Mouse (Mus musculus) bone marrow macrophage, adult 2 months (primary cell): ENCODE results near the gene Mea1. TPM values are rescaled to one million over a fixed set of nuclear protein-coding genes. Genes with fewer than 3 reads are reported as not detected.

Experiments used
- H3K27ac ChIP-seq: 2 replicates; pipeline ENCODE4 v1.5.1; 2012; ENCODE audit warnings: low read depth, low read length; ENCODE audit not compliant: insufficient read depth
- H3K4me1 ChIP-seq: 2 replicates; pipeline ENCODE4 v1.6.1; 2012; ENCODE audit warnings: low read length; ENCODE audit not compliant: control insufficient read depth, insufficient read depth
- H3K4me3 ChIP-seq: 2 replicates; pipeline ENCODE4 v1.5.1; 2012; ENCODE audit warnings: mild to moderate bottlenecking, low read length, moderate library complexity; ENCODE audit not compliant: insufficient read depth
- CTCF ChIP-seq: IDR thresholded peaks from 2 replicates; pipeline ENCODE4 v1.5.1; 2012; ENCODE audit warnings: low read depth, mild to moderate bottlenecking, low read length, moderate library complexity
- POLR2A ChIP-seq: IDR thresholded peaks from 2 replicates; pipeline ENCODE4 v1.6.1; 2012; ENCODE audit warnings: mild to moderate bottlenecking, low read depth, low read length, borderline replicate concordance
- polyA plus RNA-seq: library from polyadenylated mRNA; stranded (reverse); fragments of >200 nt; gene quantifications from 2 replicates; pipeline ENCODE4 v1.2.4, GENCODE M21; 2012; ENCODE audit not compliant: missing spikeins, insufficient read depth, insufficient read length

The Mea1 gene
- polyA plus RNA-seq, 1 experiment: 70.9 TPM

DNA sequence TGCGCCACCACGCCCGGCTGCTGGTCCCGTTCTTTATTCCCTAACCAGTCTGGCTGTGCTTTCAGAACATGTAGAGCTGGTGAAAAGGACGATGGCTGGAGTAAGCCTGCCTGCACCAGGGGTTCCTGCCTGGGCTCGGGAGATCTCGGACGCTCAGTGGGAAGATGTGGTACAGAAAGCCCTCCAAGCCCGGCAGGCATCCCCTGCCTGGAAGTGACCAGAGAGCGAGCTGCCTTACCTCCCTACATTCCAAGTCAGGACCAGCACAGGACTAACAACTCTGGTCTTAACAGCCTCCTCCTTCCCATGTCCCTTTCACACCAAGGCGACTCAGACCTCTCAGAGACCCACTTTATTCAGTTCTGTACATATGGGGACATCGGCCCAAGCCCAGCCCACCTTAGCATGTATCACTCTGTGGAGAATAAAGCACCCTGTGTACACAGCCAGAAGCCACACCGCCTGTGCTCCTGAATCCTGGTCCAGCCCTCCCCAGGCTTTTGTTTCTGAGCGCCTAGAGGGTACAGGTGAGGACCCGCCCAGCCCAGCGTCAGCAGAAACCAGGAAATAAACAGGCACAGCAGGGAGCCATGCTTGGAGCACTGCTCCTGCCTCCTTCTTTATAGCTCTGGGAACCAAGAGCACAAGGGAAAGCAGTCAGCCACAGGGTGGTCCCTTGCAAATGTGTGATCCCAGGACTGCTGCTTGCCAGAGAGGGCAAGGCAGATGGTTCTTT, 4.2 kb downstream of the Mea1 start:
- Histone ChIP-seq H3K4me1 (peaks cover 8% of the 10 kb centered on the region), H3K4me3 (no peak overlapping the region), H3K27ac (no peak overlapping the region)
- TF ChIP-seq CTCF: no peak
- TF ChIP-seq POLR2A: no peak

GRCm38 (mm10) chr17:46685913-46686312, 7.3 kb downstream of the Mea1 start:
- H3K4me1 ChIP-seq: no peaks in the 10 kb centered on the region
- no peak overlapping the region for H3K4me3 ChIP-seq
- TF ChIP-seq POLR2A (no peak), CTCF (no peak)
- no peak overlapping the region for H3K27ac ChIP-seq

DNA sequence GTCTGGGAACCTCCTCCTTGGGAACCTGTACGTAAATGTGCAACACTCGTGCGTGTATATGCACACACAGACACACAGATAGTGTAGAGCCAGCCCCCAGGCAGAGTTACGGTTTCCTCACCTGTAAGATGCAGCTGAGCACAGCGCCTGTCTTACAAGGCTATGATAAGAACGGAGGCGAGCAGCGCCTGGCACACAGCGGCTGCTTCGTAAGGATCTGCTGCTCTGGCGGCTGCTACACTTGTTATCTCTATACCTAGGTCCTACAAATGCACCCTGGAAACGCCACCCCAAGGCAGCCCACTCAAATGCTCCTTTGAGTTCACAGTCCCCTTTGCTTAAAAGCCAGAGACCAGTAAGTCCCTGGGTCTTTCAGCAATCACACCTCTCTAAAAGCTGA, 12.1 kb downstream of the Mea1 start:
- Histone ChIP-seq H3K4me3 (no peak overlapping the region), H3K4me1 (no peaks in the 10 kb centered on the region), H3K27ac (no peak overlapping the region)
- TF ChIP-seq POLR2A (no peak), CTCF (no peak)

DNA sequence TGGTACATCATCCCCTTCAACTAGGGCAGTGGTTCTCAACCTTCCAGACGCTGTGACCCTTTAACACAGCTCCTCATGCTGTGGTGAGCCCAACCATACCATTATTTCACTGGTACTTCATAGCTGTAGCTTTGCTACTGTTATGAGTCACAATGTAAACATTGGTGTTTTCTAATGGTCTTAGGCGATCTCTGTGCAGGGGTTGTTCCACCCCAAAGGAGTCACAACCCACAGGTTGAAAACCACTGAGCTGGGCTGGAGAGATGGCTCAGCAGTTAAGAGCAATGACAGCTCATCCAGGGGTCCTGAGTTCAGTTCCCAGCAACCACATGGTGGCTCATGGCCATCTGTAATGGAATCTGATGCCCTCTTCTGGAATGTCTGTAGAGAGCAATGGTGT, 12.8 kb downstream of the Mea1 start:
- no peak overlapping the region for H3K4me3 ChIP-seq
- H3K4me1 ChIP-seq: no peaks in the 10 kb centered on the region
- no peak overlapping the region for H3K27ac ChIP-seq
- TF ChIP-seq POLR2A (no peak), CTCF (no peak)

DNA sequence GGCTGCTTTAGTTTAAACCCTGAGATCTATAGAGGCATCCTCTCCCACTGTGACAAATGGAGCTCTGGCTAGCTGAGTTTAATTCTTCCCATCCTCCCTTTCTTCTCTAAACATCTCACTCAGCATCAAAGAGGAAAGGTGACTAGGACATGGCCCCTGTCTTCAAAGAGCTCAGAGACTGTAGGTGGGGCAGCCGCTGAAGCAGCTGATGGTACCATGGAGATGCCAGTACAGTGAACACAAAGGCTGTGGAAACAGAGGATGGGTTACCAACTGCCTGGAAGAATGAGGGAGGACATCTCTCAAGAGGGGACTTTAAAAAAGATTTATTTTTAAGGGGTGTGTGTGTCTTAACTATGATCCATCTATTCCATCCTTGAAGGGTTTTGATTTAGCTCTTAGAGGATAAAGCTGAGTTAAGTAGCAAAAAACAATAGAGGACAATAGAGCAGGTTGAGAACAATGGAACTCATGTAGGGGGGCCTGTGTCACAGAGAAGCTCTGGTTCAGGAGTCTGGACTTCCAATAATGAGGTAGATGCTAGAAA, 16.0 kb downstream of the Mea1 start:
- no peak for TF ChIP-seq POLR2A
- no peak for TF ChIP-seq CTCF

GRCm38 (mm10) chr17:46698515-46698914, 19.9 kb downstream of the Mea1 start:
- Histone ChIP-seq H3K4me1 (peaks cover 2% of the 10 kb centered on the region), H3K27ac (no peak overlapping the region), H3K4me3 (no peak overlapping the region)
- TF ChIP-seq CTCF (no peak), POLR2A (no peak)

More for the DNA sequence above, 16.0 kb downstream of the Mea1 start:
- no peak overlapping the region for H3K4me3 ChIP-seq
- no peak overlapping the region for H3K27ac ChIP-seq
- no peaks in the 10 kb centered on the region for H3K4me1 ChIP-seq

- H3K27ac ChIP-seq: no peak overlapping the region
- TF ChIP-seq CTCF (no peak), POLR2A (no peak)
- H3K4me1 ChIP-seq: peaks cover 7% of the 10 kb centered on the region
- no peak overlapping the region for H3K4me3 ChIP-seq
Measured at GRCm38 (mm10) chr17:46699245-46699644, 20.7 kb downstream of the Mea1 start.

GRCm38 (mm10) chr17:46699912-46700311, 21.3 kb downstream of the Mea1 start:
- TF ChIP-seq POLR2A: no peak
- no peak for TF ChIP-seq CTCF
- H3K4me1 ChIP-seq: peaks cover 7% of the 10 kb centered on the region
- H3K4me3 ChIP-seq: no peak overlapping the region
- H3K27ac ChIP-seq: no peak overlapping the region

- no peak for TF ChIP-seq CTCF
- peaks cover 9% of the 10 kb centered on the region for H3K4me1 ChIP-seq
- H3K27ac ChIP-seq: no peak overlapping the region
- H3K4me3 ChIP-seq: no peak overlapping the region
Measured at GRCm38 (mm10) chr17:46701489-46701888, 22.9 kb downstream of the Mea1 start.

GRCm38 (mm10) chr17:46702100-46702499, 23.5 kb downstream of the Mea1 start:
- Histone ChIP-seq H3K4me3 (no peak overlapping the region), H3K4me1 (peaks cover 9% of the 10 kb centered on the region), H3K27ac (no peak overlapping the region)
- TF ChIP-seq POLR2A (no peak), CTCF (no peak)

DNA sequence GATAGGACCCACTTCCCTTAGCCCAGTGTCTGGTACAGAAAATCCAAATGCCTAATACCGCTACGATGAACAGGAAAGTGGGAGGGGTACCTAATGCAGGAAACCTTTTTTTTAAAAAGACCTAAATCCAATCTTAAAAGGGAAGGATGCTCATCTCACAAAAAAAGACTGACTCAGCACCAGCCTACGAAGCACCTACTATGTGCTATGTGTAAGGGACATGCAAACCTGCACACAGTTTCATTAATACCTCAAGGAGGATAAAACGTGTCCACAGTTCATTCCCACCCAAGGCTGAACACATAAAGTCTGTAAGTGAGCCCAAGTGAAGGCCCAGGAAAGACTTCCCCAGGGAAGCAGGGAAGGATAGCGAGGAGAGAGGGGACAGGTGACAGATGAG, 23.9 kb downstream of the Mea1 start:
- TF ChIP-seq CTCF (no peak), POLR2A (no peak)

More for the DNA sequence above, 23.9 kb downstream of the Mea1 start:
- peaks cover 9% of the 10 kb centered on the region for H3K4me1 ChIP-seq
- no peak overlapping the region for H3K4me3 ChIP-seq
- no peak overlapping the region for H3K27ac ChIP-seq
